Mouse (Mus musculus) neural tube, embryonic 15.5 days (tissue): Measurements from ENCODE around the gene Reln. TPM values are rescaled to one million over a fixed set of nuclear protein-coding genes. Genes with fewer than 3 reads are reported as not detected.
A peak's percentile ranks its signal among the peaks of the same experiment; 100 is the strongest.

Experiments
- ATAC-seq: fragments of 200-750 bp; cut with Nextera tagmentation; 2 replicates; pipeline ENCODE4 v1.8.0; 2017; ENCODE audit warnings: mild to moderate bottlenecking, moderate TSS enrichment, moderate library complexity; ENCODE audit not compliant: low FRiP score
- H3K27ac ChIP-seq: fragments of 300-500 bp; sonication (generic); replicated peaks from 2 replicates; pipeline ENCODE4 v1.5.1; 2015; ENCODE audit warnings: mild to moderate bottlenecking, inconsistent platforms
- H3K27me3 ChIP-seq: fragments of 300-500 bp; sonication (generic); replicated peaks from 2 replicates; pipeline ENCODE4 v1.6.1; 2015; ENCODE audit warnings: inconsistent platforms
- H3K36me3 ChIP-seq: fragments of 300-500 bp; sonication (generic); 2 replicates; pipeline ENCODE4 v1.6.1; 2015; ENCODE audit warnings: inconsistent platforms
- H3K4me1 ChIP-seq: fragments of 300-500 bp; sonication (generic); 2 replicates; pipeline ENCODE4 v1.6.1; 2015; ENCODE audit warnings: inconsistent platforms
- H3K4me2 ChIP-seq: fragments of 300-500 bp; sonication (generic); 2 replicates; pipeline ENCODE4 v1.6.1; 2015; ENCODE audit warnings: inconsistent platforms, mild to moderate bottlenecking, moderate library complexity
- H3K4me3 ChIP-seq: fragments of 300-500 bp; sonication (generic); replicated peaks from 2 replicates; pipeline ENCODE4 v1.5.1; 2015; ENCODE audit warnings: mild to moderate bottlenecking, inconsistent platforms
- H3K9ac ChIP-seq: fragments of 300-500 bp; sonication (generic); replicated peaks from 2 replicates; pipeline ENCODE4 v1.6.1; 2015; ENCODE audit warnings: mild to moderate bottlenecking, inconsistent platforms
- H3K9me3 ChIP-seq: fragments of 300-500 bp; sonication (generic); replicated peaks from 2 replicates; pipeline ENCODE4 v1.6.1; 2016; ENCODE audit warnings: inconsistent platforms
- WGBS: fragments of 180-500 bp; shearing (Covaris S2); methylation state at CpG from one replicate; pipeline ENCODE4 v1.1.7; 2015; ENCODE audit warnings: mixed read lengths; 5-methylcytosine and 5-hydroxymethylcytosine counted together
- polyA plus RNA-seq: library from polyadenylated mRNA; unstranded; fragments of >200 nt; fragmentation: Nextera tagmentation; extraction: Ambion mirVana; gene quantifications from 2 replicates; pipeline ENCODE4 v1.2.1, GENCODE M21; 2015

Gene Reln
- polyA plus RNA-seq, 1 experiment from 2014 or later: 50.0 TPM

DNA sequence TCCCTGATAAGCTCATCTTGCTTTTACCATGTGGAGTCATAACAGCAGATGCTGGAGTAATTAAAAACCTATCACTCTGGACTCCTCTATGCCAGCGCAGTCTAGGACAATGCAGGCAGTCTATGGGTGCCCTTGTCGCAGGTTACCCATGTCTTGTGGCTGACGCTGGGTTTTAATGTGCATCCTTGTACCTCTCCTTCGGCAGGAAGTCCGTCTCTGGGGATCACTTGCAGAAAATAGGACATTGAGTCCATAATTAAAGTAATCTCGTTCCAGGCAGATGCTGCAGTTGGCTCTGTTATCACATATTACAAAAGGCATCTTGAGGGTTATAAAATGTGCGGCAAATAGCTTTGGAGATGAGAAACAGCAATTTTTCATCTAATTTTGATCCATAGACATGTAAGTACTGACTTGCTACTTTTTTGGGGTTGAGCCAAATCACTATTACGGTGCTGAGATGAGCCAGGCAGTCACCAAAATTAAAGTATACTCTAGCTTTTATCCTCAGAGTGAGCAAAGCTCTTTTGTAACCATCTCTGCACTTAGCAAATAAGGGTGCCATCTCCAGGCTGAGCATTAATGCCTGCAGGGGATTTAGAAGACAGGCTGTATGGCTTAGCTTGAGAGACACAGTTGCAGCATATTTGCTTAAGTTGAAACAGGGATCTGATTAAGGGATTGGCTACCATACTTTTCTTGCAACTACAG lies 136.0 kb downstream of the Reln start:
- Histone ChIP-seq H3K4me1 (peaks cover 11% of the 10 kb centered on the region), H3K36me3 (no peaks in the 10 kb centered on the region), H3K27me3 (no peaks in the 10 kb centered on the region), H3K4me2 (peak overlapping the region; percentile 41), H3K9me3 (no peaks in the 10 kb centered on the region), H3K27ac (peak overlapping the region; percentile 45), H3K9ac (no peak overlapping the region), H3K4me3 (no peak overlapping the region)
- peak; percentile 90 for ATAC-seq
- 29% methylated on average over 8 of the region's 8 CpGs for WGBS

DNA sequence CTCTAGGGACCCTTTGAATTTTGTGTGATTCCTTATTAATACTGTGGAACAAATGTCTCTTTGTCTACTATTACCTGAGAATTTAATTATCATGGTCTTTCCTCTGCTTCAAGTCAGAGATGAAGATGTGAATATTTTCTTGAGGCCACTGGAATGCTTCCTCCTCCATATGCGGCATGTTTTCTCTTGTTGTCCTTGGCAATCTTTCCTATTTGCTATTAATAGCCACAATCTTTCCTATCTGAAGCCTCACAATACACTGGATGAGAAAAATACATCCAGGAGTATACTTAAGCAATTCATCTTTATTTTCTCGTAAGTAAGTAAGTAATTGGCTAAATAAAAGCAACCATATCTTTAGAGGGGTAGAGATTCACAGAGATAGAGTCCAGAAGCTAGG lies 146.6 kb downstream of the Reln start:
- Histone ChIP-seq H3K4me3 (no peak overlapping the region), H3K9ac (no peak overlapping the region), H3K27ac (no peak overlapping the region), H3K4me2 (no peak overlapping the region), H3K4me1 (peaks cover 13% of the 10 kb centered on the region), H3K27me3 (no peaks in the 10 kb centered on the region), H3K9me3 (no peaks in the 10 kb centered on the region), H3K36me3 (no peaks in the 10 kb centered on the region)
- WGBS: 67% methylated on average over 2 of the region's 2 CpGs
- no peak for ATAC-seq

DNA sequence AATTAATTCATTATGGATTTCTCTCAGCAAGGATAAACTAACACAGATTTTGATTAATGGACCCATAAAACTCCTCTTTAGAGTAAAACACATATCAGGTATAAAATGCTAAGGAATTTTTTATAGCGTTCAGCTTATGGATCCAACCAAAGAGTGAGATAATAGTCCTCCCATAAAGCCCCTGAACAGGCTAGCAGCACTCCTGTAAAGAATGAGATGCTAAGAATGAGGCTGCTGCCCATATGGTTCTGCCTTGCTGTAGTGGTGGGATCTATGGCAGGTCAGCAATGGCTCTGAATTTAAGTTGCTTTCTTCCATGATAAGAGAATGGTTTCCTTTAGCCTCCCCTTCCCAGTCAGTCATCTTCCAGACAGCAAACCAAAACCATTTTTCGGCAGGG lies 147.6 kb downstream of the Reln start:
- Histone ChIP-seq H3K4me2 (no peak overlapping the region), H3K9me3 (no peaks in the 10 kb centered on the region), H3K4me1 (peaks cover 13% of the 10 kb centered on the region), H3K27me3 (no peaks in the 10 kb centered on the region), H3K4me3 (no peak overlapping the region), H3K36me3 (no peaks in the 10 kb centered on the region), H3K9ac (no peak overlapping the region), H3K27ac (0 out of 2 replicates have a peak overlapping the region, but pooled peaks have one; percentile 1)
- ATAC-seq: peak; percentile 56; the same call in 1 of the 2 replicates
- 73% methylated on average over 2 of the region's 2 CpGs for WGBS

DNA sequence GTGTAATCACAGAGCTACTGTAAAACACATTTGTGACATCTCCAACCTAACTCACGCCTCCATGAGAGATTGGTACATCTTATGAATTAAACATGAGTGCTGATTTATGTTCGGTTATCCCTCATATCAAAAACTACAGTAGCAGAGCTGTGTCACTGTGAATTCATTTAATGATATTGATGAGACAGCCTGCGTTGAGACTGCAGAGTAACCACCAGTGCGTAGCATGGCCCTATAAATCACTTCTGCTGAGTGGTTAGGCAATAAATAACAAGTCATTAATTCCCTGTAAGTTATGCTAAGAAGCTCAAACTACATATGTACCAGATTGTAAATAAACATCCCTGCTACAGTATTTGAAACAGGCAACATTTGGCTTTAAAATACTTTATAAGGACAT lies 148.0 kb downstream of the Reln start:
- Histone ChIP-seq H3K4me3 (no peak overlapping the region), H3K9me3 (no peaks in the 10 kb centered on the region), H3K4me2 (no peak overlapping the region), H3K9ac (no peak overlapping the region), H3K27ac (no peak overlapping the region), H3K27me3 (no peaks in the 10 kb centered on the region), H3K4me1 (peaks cover 13% of the 10 kb centered on the region), H3K36me3 (no peaks in the 10 kb centered on the region)
- ATAC-seq: peak; percentile 79
- 33% methylated on average over 4 of the region's 4 CpGs for WGBS

DNA sequence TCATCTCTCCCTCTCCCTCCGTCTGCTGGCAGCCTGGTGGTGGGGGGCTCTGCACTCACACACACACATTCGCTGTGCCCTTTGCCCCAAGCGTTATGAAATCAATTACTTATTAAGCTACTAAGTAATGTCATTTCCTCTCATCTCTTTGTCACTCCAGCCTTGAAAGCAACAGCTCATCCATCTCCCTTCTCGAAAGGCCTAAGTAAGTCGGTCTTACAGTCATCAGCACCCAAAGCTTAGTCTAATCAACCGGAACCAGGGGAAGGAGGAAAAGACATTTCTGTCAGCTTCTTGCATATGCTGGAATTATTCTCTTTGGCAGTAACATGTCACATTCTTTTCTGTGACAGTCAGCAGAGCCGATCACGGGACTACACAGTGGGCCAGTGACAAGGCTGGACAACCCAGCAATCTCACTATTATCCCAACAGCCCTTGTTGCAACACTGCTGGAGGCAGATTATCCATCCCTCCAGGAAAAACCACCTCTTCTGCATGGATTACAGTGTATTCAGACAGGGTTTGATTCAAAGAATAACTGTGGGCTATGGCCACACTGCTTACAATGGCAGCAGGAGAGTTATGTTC lies 149.1 kb downstream of the Reln start:
- H3K27ac ChIP-seq: peak overlapping the region; percentile 23; the same call in 1 of the 2 replicates
- no peak overlapping the region for H3K9ac ChIP-seq
- H3K36me3 ChIP-seq: no peaks in the 10 kb centered on the region
- no peak for ATAC-seq
- no peaks in the 10 kb centered on the region for H3K9me3 ChIP-seq
- WGBS: 67% methylated on average over 8 of the region's 8 CpGs
- H3K27me3 ChIP-seq: no peaks in the 10 kb centered on the region
- H3K4me3 ChIP-seq: no peak overlapping the region
- H3K4me1 ChIP-seq: peaks cover 20% of the 10 kb centered on the region
- H3K4me2 ChIP-seq: no peak overlapping the region

DNA sequence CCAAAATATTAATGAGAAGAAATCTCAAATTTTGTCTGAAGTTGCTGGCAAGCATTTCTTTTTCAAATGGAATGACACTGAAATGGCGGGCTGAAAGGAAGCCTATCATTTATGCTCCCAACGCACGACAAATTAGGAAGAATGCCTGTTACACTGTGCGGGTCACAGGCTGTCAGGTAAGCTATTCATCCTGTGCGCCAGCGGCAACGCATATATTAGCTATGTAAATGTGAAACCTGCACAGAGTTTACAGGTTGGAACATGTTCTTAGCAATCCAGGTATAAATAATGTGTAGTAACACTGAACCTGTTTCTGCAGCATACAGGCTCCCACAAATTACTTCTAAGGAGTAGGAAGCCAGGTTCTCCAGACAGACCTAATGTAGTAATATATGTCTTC lies 152.7 kb downstream of the Reln start:
- ATAC-seq: no peak

DNA sequence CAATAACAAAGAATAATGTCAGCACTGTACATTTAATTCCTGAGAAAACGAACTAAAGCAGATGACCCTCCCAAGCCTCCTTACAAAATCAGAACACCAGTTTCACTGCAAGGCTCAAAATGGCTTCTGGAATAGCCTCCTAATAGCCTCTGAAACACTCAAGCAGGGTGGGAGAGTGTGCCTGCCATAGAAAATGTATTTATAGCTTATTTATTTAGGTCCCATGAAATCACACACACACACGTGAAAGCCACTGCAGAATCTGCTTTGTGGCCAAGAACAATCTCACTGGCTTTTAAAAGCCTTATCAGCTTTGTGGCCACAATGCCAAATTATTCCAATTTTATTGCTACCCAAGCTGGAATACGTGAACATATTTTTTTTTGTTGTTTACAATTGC lies 154.2 kb downstream of the Reln start:
- Histone ChIP-seq H3K36me3 (no peaks in the 10 kb centered on the region), H3K9ac (no peak overlapping the region), H3K27ac (no peak overlapping the region), H3K27me3 (no peaks in the 10 kb centered on the region), H3K9me3 (no peaks in the 10 kb centered on the region), H3K4me3 (no peak overlapping the region), H3K4me1 (peaks cover 14% of the 10 kb centered on the region), H3K4me2 (no peak overlapping the region)
- 38% methylated on average over 3 of the region's 3 CpGs for WGBS
- ATAC-seq: no peak

More for the DNA sequence above, 152.7 kb downstream of the Reln start:
- 38% methylated on average over 7 of the region's 7 CpGs for WGBS
- H3K4me1 ChIP-seq: peaks cover 17% of the 10 kb centered on the region
- H3K27ac ChIP-seq: no peak overlapping the region
- H3K4me3 ChIP-seq: no peak overlapping the region
- H3K9me3 ChIP-seq: no peaks in the 10 kb centered on the region
- no peak overlapping the region for H3K9ac ChIP-seq
- H3K36me3 ChIP-seq: no peaks in the 10 kb centered on the region
- no peaks in the 10 kb centered on the region for H3K27me3 ChIP-seq
- no peak overlapping the region for H3K4me2 ChIP-seq

DNA sequence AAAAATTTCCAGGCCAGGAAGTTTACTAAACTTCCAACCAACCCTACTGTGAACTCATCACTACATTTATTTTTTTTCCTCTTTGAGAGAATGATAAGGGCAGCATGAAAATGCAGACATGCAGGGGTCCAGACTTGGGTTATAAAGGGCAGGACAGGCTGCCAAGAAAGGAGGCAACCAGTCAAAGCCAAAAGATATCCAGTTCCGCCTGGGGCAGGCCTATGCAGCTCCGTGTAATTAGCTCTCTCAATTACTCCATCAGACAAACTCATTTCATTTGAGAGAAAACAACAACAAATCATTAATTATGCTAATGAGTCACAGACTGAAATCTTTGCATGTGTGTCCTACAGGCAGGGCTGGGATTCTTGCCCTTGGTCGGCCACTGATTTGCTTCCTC lies 156.9 kb downstream of the Reln start:
- Histone ChIP-seq H3K9ac (no peak overlapping the region), H3K4me2 (no peak overlapping the region), H3K27me3 (no peaks in the 10 kb centered on the region), H3K4me3 (no peak overlapping the region), H3K27ac (no peak overlapping the region), H3K9me3 (no peaks in the 10 kb centered on the region), H3K36me3 (no peaks in the 10 kb centered on the region), H3K4me1 (peaks cover 18% of the 10 kb centered on the region)
- no peak for ATAC-seq
- WGBS: 47% methylated on average over 3 of the region's 3 CpGs

DNA sequence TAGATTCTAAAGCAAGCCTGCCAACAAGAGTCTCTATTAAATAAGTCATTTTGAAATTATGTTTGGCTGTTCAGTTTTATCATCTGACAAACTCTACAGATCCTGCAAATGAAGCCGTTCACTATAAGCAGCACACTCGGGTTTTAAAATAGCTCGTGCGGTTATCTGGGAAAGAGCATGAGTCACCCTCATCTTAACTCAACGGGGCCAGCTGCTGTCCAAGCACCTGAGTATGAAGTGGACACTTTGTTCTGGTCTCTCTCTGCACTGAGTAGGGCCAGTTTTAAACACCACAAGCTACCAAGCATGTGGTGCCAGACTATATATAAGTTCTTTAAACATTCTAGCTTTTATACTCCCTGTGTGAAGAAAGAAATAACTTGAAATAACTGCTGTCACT lies 168.0 kb downstream of the Reln start:
- no peak for ATAC-seq
- no peak overlapping the region for H3K9ac ChIP-seq
- no peaks in the 10 kb centered on the region for H3K4me1 ChIP-seq
- H3K9me3 ChIP-seq: no peaks in the 10 kb centered on the region
- no peak overlapping the region for H3K4me3 ChIP-seq
- no peaks in the 10 kb centered on the region for H3K27me3 ChIP-seq
- no peak overlapping the region for H3K4me2 ChIP-seq
- no peaks in the 10 kb centered on the region for H3K36me3 ChIP-seq
- H3K27ac ChIP-seq: no peak overlapping the region
- WGBS: 67% methylated on average over 5 of the region's 5 CpGs

DNA sequence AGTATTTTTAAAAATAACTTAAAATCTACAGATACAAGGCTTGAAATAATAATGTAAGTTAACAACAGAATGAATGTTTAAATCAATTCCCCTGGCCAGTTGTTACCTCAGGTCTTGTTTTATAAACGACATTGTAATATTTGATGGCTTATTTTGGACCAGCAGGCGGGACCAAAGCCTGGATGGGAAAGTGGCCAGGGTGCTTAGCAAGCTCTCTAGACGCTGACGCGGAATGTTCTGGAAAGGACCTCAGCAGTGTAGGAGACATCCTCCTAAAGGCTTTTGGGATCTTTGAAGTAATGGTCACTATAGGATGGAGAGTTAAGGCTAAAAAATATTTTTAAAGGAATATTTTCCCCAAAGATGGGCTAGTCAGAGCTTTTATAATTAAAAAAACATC lies 173.2 kb downstream of the Reln start:
- H3K9me3 ChIP-seq: no peaks in the 10 kb centered on the region
- H3K27me3 ChIP-seq: no peaks in the 10 kb centered on the region
- no peaks in the 10 kb centered on the region for H3K36me3 ChIP-seq
- H3K9ac ChIP-seq: no peak overlapping the region
- 86% methylated on average over 5 of the region's 5 CpGs for WGBS
- no peak for ATAC-seq
- no peak overlapping the region for H3K4me3 ChIP-seq
- H3K4me1 ChIP-seq: no peaks in the 10 kb centered on the region
- H3K27ac ChIP-seq: no peak overlapping the region
- no peak overlapping the region for H3K4me2 ChIP-seq

DNA sequence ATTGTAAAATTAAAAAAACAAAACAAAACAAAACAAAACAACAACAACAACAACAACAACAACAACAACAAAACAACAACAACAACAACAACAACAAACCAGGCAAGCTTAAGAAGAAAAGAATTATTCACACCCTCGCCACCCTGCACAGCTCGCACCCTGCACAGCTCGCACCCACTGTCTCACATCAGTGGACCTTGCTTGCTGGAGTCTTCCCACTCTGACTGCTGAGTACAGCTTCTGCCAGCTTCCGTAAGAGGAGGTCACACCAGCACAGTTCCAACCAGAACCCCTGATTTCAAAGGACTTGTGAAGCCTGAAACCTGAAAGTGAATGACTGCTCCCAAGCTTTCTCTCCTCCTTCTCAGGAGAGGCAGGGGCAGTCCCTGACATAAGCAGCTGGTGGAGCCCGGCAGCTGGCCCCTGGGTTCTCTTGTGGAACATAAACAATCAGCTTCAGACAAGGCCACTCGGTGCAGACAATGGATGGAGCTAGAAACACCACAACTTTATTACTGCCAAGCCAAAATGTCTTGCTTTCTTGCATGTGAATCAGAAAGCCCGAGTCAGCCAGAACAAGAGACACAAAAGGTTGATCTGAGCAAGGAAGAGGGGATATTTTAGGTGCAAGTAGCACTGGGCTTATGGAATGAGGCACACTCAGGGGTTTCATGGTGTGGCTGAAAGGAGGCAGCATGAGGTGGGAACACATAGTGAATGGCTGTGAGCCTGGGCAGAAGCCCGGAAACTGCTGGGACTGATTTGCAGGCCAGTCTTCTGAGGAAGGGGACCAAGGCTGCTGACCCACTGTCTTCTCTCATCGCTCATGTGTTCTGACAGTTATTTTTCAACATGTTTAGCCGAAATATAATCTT lies 180.2 kb downstream of the Reln start:
- Histone ChIP-seq H3K9me3 (no peaks in the 10 kb centered on the region), H3K4me3 (no peak overlapping the region), H3K4me1 (peaks cover 16% of the 10 kb centered on the region), H3K9ac (no peak overlapping the region), H3K4me2 (no peak overlapping the region), H3K36me3 (no peaks in the 10 kb centered on the region), H3K27me3 (no peaks in the 10 kb centered on the region), H3K27ac (peak overlapping the region; percentile 23; the same call in 1 of the 2 replicates)
- 45% methylated on average over 10 of the region's 10 CpGs for WGBS
- ATAC-seq: peak; percentile 42; the same call in 1 of the 2 replicates
